Mouse (Mus musculus) limb, embryonic 10.5 days (tissue): ENCODE measurements around the gene Amigo3. TPM values are rescaled to one million over a fixed set of nuclear protein-coding genes. Genes with fewer than 3 reads are reported as not detected.

Experiments used
- DNase-seq: peaks from one replicate; pipeline ENCODE4 v3.0.0-alpha.2; 2017; ENCODE audit warnings: low spot score
- H3K27ac ChIP-seq: fragments of 300-500 bp; sonication (generic); 2 replicates; pipeline ENCODE4 v1.5.1; 2016; ENCODE audit warnings: mild to moderate bottlenecking
- H3K27me3 ChIP-seq: fragments of 300-500 bp; sonication (generic); 2 replicates; pipeline ENCODE4 v1.6.1; 2016; ENCODE audit warnings: low read depth, mild to moderate bottlenecking; ENCODE audit not compliant: poor library complexity, severe bottlenecking
- H3K36me3 ChIP-seq: fragments of 300-500 bp; sonication (generic); 2 replicates; pipeline ENCODE4 v1.6.1; 2016; ENCODE audit warnings: mild to moderate bottlenecking, moderate library complexity
- H3K4me1 ChIP-seq: fragments of 300-500 bp; sonication (generic); 2 replicates; pipeline ENCODE4 v1.6.1; 2016
- H3K4me3 ChIP-seq: fragments of 300-500 bp; sonication (generic); 2 replicates; pipeline ENCODE4 v1.5.1; 2016; ENCODE audit warnings: mild to moderate bottlenecking, moderate library complexity
- H3K9me3 ChIP-seq: fragments of 300-500 bp; sonication (generic); replicated peaks from 2 replicates; pipeline ENCODE4 v1.6.1; 2016; ENCODE audit warnings: mild to moderate bottlenecking
- WGBS: fragments of 180-500 bp; shearing (Covaris S2); methylation state at CpG from one replicate; pipeline ENCODE4 v1.1.7; 2016; 5-methylcytosine and 5-hydroxymethylcytosine counted together
- polyA plus RNA-seq: library from polyadenylated mRNA; unstranded; fragments of >200 nt; fragmentation: Nextera tagmentation; extraction: Ambion mirVana; gene quantifications from 2 replicates; pipeline ENCODE4 v1.2.1, GENCODE M21; 2016

Amigo3 gene
- polyA plus RNA-seq, 1 experiment from 2014 or later: 3.5 TPM

GRCm38 (mm10) chr9:108072481-108072924 is 19.5 kb downstream of the Amigo3 start:
- peaks cover 13% of the 10 kb centered on the region; the same call in 1 of the 2 replicates for H3K4me1 ChIP-seq
- no peaks in the 10 kb centered on the region for H3K27me3 ChIP-seq
- no peak for DNase-seq
- H3K9me3 ChIP-seq: no peaks in the 10 kb centered on the region
- WGBS: 55% methylated on average over 9 of the region's 9 CpGs
- peaks cover 43% of the 10 kb centered on the region for H3K36me3 ChIP-seq
- no peak overlapping the region for H3K27ac ChIP-seq
- no peak overlapping the region for H3K4me3 ChIP-seq

- WGBS: 64% methylated on average over 7 of the region's 7 CpGs
Measured at GRCm38 (mm10) chr9:108073141-108073930, 20.4 kb downstream of the Amigo3 start.

DNA sequence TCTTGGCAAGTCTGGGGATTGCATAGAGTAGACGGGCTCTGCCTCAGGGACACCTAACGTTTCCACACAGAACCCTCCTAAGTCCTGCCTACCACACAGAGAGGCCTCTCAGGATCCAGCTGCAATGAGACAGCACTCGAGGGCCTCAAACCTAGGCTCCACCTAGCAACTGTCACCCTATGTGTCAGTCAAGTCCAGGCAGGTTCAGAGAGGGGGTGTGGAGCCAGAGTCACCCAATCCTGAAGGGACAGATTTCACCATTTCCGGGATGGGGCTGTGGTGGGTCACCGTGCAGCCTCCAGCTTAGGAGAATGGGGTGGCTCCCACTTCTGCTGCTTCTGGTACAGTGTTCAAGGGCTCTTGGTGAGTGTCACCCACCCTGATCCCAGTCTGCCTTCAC is 27.2 kb downstream of the Amigo3 start, which contains the start of gene Mst1:
Gene Mst1, plus strand, starts transcription at position 269 of the 400 bp plus-strand sequence.
- peak within 1 kb of the TSS; percentile 90 for H3K27ac ChIP-seq
- peak within 1 kb of the TSS; percentile 85 for H3K4me3 ChIP-seq
- H3K36me3 ChIP-seq: peaks cover 16% of the 10 kb centered on the region
- no peak for DNase-seq
- peaks cover 54% of the 10 kb centered on the region for H3K27me3 ChIP-seq
- WGBS: 74% methylated on average over 5 of the region's 5 CpGs
- no peaks in the 10 kb centered on the region for H3K9me3 ChIP-seq
- peaks cover 51% of the 10 kb centered on the region for H3K4me1 ChIP-seq

More at GRCm38 (mm10) chr9:108073141-108073930, 20.4 kb downstream of the Amigo3 start:
- Histone ChIP-seq H3K36me3 (peaks cover 38% of the 10 kb centered on the region), H3K4me3 (no peak overlapping the region), H3K4me1 (peaks cover 18% of the 10 kb centered on the region), H3K27ac (no peak overlapping the region), H3K27me3 (no peaks in the 10 kb centered on the region), H3K9me3 (no peaks in the 10 kb centered on the region)
- DNase-seq: no peak

DNA sequence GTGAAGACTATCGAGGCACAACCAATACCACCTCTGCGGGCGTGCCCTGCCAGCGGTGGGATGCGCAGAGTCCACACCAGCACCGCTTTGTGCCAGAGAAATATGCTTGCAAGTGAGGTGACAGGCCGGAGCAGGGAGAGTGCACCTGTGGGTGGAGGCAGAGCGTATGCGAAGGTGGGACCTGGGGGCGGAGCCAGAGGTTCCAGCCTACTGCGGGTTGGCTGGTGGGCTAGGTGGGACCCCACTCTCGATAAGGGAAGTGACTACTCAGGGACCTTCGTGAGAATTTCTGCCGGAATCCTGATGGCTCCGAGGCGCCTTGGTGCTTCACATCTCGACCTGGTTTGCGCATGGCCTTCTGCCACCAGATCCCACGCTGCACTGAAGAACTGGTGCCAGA is 29.6 kb downstream of the Amigo3 start:
- no peak for DNase-seq
- no peak overlapping the region for H3K27ac ChIP-seq

GRCm38 (mm10) chr9:108082988-108083431 is 30.1 kb downstream of the Amigo3 start, which contains the start of gene Rnf123:
Gene Rnf123, minus strand, starts transcription at chr9:108083346.
- H3K36me3 ChIP-seq: peaks cover 45% of the 10 kb centered on the region
- peaks cover 58% of the 10 kb centered on the region for H3K27me3 ChIP-seq
- peak within 1 kb of the TSS; percentile 29 for H3K4me3 ChIP-seq
- H3K4me1 ChIP-seq: peaks cover 42% of the 10 kb centered on the region
- no peaks in the 10 kb centered on the region for H3K9me3 ChIP-seq
- no peak for DNase-seq
- no peak within 1 kb of the TSS for H3K27ac ChIP-seq
- 33% methylated on average over 12 of the region's 12 CpGs for WGBS

More for the DNA sequence above, 29.6 kb downstream of the Amigo3 start:
- Histone ChIP-seq H3K4me1 (peaks cover 46% of the 10 kb centered on the region), H3K36me3 (peaks cover 40% of the 10 kb centered on the region), H3K27me3 (peaks cover 58% of the 10 kb centered on the region), H3K9me3 (no peaks in the 10 kb centered on the region), H3K4me3 (peak overlapping the region; percentile 29)
- whole genome bisulfite sequencing: 4% methylated on average over 19 of the region's 19 CpGs

DNA sequence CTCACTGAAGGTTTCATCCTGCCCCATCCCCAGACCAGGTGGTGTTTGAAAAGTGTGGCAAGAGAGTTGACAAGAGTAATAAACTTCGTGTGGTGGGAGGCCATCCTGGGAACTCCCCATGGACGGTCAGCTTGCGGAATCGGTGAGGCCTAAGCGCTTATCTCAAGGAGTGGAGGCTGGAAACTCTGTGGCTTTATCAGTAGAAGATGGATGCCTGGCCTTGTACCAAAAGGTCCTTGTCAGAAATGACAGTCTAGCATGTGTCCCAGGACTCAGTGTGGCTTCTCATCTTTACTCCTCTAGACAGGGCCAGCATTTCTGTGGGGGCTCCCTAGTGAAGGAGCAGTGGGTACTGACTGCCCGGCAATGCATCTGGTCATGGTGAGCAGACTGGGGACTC is 30.6 kb downstream of the Amigo3 start:
- DNase-seq: no peak
- Histone ChIP-seq H3K27ac (no peak overlapping the region), H3K36me3 (peaks cover 50% of the 10 kb centered on the region), H3K27me3 (peaks cover 58% of the 10 kb centered on the region), H3K4me1 (peaks cover 36% of the 10 kb centered on the region), H3K9me3 (no peaks in the 10 kb centered on the region), H3K4me3 (no peak overlapping the region)
- 80% methylated on average over 6 of the region's 6 CpGs for WGBS

- Histone ChIP-seq H3K4me1 (peaks cover 20% of the 10 kb centered on the region), H3K27me3 (peaks cover 53% of the 10 kb centered on the region), H3K4me3 (no peak overlapping the region), H3K36me3 (peaks cover 67% of the 10 kb centered on the region), H3K9me3 (no peaks in the 10 kb centered on the region), H3K27ac (no peak overlapping the region)
- WGBS: 96% methylated on average over 4 of the region's 4 CpGs
- no peak for DNase-seq
Measured at GRCm38 (mm10) chr9:108085261-108085660, 32.3 kb downstream of the Amigo3 start.

- no peak overlapping the region for H3K27ac ChIP-seq
- H3K27me3 ChIP-seq: no peaks in the 10 kb centered on the region
- DNase-seq: no peak
- peaks cover 26% of the 10 kb centered on the region for H3K4me1 ChIP-seq
- H3K9me3 ChIP-seq: no peaks in the 10 kb centered on the region
- peaks cover 73% of the 10 kb centered on the region for H3K36me3 ChIP-seq
- WGBS: 95% methylated on average over 7 of the region's 7 CpGs
- no peak overlapping the region for H3K4me3 ChIP-seq
Measured at GRCm38 (mm10) chr9:108090611-108091120, 37.7 kb downstream of the Amigo3 start.

DNA sequence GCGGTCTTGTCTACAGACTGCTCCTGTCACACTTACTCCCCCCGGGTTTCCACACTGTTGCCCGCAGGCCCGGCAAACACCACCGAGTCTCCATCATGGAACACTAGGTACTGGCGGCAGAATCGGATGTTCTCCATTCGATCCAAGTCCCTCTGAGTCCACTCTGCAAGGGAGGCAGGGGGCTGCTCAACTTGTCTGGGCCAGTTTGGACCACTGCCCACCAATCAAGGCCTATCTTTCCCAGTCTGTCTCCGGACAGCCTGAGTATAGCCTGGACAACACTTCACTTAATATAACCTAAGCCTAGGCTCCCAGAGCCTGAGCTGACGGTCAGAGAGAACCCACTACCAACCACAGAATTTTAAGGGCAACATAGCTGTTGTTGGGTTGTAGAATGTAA is 40.6 kb downstream of the Amigo3 start:
- peak overlapping the region; percentile 96 for H3K4me3 ChIP-seq
- H3K4me1 ChIP-seq: peaks cover 30% of the 10 kb centered on the region
- 70% methylated on average over 10 of the region's 10 CpGs for WGBS
- no peaks in the 10 kb centered on the region for H3K9me3 ChIP-seq
- H3K27me3 ChIP-seq: no peaks in the 10 kb centered on the region
- H3K36me3 ChIP-seq: peaks cover 43% of the 10 kb centered on the region
- peak overlapping the region; percentile 89 for H3K27ac ChIP-seq
- DNase-seq: no peak

- peaks cover 34% of the 10 kb centered on the region for H3K4me1 ChIP-seq
- DNase-seq: peak; percentile 95
- H3K27ac ChIP-seq: peak within 1 kb of the TSS; percentile 89
- no peaks in the 10 kb centered on the region for H3K9me3 ChIP-seq
- H3K27me3 ChIP-seq: no peaks in the 10 kb centered on the region
- under 1% methylated on average over 52 of the region's 52 CpGs for WGBS
- peak within 1 kb of the TSS; percentile 96 for H3K4me3 ChIP-seq
- peaks cover 36% of the 10 kb centered on the region for H3K36me3 ChIP-seq
Measured at GRCm38 (mm10) chr9:108094184-108094941, 41.4 kb downstream of the Amigo3 start, which contains the start of gene Apeh. Gene Apeh, minus strand, starts transcription at chr9:108094606.

GRCm38 (mm10) chr9:108094998-108095411 is 42.0 kb downstream of the Amigo3 start:
- no peak for DNase-seq
- no peaks in the 10 kb centered on the region for H3K9me3 ChIP-seq
- WGBS: under 1% methylated on average over 16 of the region's 16 CpGs

GRCm38 (mm10) chr9:108095518-108095917 is 42.6 kb downstream of the Amigo3 start:
- Histone ChIP-seq H3K4me3 (peak overlapping the region; percentile 96), H3K27me3 (no peaks in the 10 kb centered on the region), H3K27ac (peak overlapping the region; percentile 89; the same call in 1 of the 2 replicates), H3K4me1 (peaks cover 36% of the 10 kb centered on the region), H3K9me3 (no peaks in the 10 kb centered on the region), H3K36me3 (peaks cover 24% of the 10 kb centered on the region)
- DNase-seq: peak; percentile 79
- WGBS: 16% methylated on average over 3 of the region's 3 CpGs

More at GRCm38 (mm10) chr9:108094998-108095411, 42.0 kb downstream of the Amigo3 start:
- peak overlapping the region; percentile 89 for H3K27ac ChIP-seq
- H3K27me3 ChIP-seq: no peaks in the 10 kb centered on the region
- peaks cover 29% of the 10 kb centered on the region for H3K36me3 ChIP-seq
- H3K4me3 ChIP-seq: peak overlapping the region; percentile 96
- H3K4me1 ChIP-seq: peaks cover 36% of the 10 kb centered on the region
